1 mouse cellular context compared by ENCODE assay signal in genomic region chr13:98928908-98929307, GRCm38 (mm10).
TF ChIP-seq lines count a peak whose summit lies in the region.

No protein-coding gene starts in this region.

TF ChIP-seq in CH12.LX, 34 proteins besides CTCF, POLR2A, EP300 and RAD21 (continued from another document):
- TF ChIP-seq GABPA (IDR thresholded peaks at IDR 0.05; ENCODE audit: insufficient replicate concordance, low read depth, low read length) (no peak), MAZ (IDR thresholded peaks at IDR 0.05; ENCODE audit: low read depth, low read length) (no peak)
